Mouse (Mus musculus): Measurements from ENCODE around the gene Masp1. TPM values are rescaled to one million over a fixed set of nuclear protein-coding genes. Genes with fewer than 3 reads are reported as not detected.

The Masp1 gene
- total RNA-seq, 1 experiment from 2014 or later, result not detected

GRCm38 (mm10) chr16:23419565-23420085 is 101.0 kb downstream of the Masp1 start:
- ATAC-seq (ENCODE audit: extremely low read depth, insufficient number of reproducible peaks, low FRiP score, poor library complexity, severe bottlenecking), result no peak

- ATAC-seq (ENCODE audit: extremely low read depth, insufficient number of reproducible peaks, low FRiP score, poor library complexity, severe bottlenecking), result no peak
Observed at GRCm38 (mm10) chr16:23417456-23418240, 103.0 kb downstream of the Masp1 start.

GRCm38 (mm10) chr16:23416657-23417293 is 103.8 kb downstream of the Masp1 start:
- ATAC-seq (ENCODE audit: extremely low read depth, insufficient number of reproducible peaks, low FRiP score, poor library complexity, severe bottlenecking), result no peak

- ATAC-seq (ENCODE audit: extremely low read depth, insufficient number of reproducible peaks, low FRiP score, poor library complexity, severe bottlenecking), result no peak
Observed at GRCm38 (mm10) chr16:23416261-23416656, 104.4 kb downstream of the Masp1 start.

- no peak for ATAC-seq (ENCODE audit: extremely low read depth, insufficient number of reproducible peaks, low FRiP score, poor library complexity, severe bottlenecking)
Observed at GRCm38 (mm10) chr16:23412930-23413329, 107.7 kb downstream of the Masp1 start.

GRCm38 (mm10) chr16:23403008-23403755 is 117.4 kb downstream of the Masp1 start:
- ATAC-seq (ENCODE audit: extremely low read depth, insufficient number of reproducible peaks, low FRiP score, poor library complexity, severe bottlenecking), result peak; percentile 48; the same call in 1 of the 2 replicates

GRCm38 (mm10) chr16:23401959-23402358 is 118.7 kb downstream of the Masp1 start:
- no peak for ATAC-seq (ENCODE audit: extremely low read depth, insufficient number of reproducible peaks, low FRiP score, poor library complexity, severe bottlenecking)

GRCm38 (mm10) chr16:23401463-23401862 is 119.2 kb downstream of the Masp1 start:
- no peak for ATAC-seq (ENCODE audit: extremely low read depth, insufficient number of reproducible peaks, low FRiP score, poor library complexity, severe bottlenecking)

Other genes with a start within 250 kb of the Masp1 start
- not detected in 2 replicates for gene Rtp1, start 91.7 kb downstream of the Masp1 start, total RNA-seq (2017)
- gene Rtp4, start 524 bp downstream of the Masp1 start, total RNA-seq (2017), result 123 and 158 TPM in 2 replicates